Mouse (Mus musculus) adrenal gland, adult (tissue): Measurements from ENCODE around the gene Lgi1.

Experiments used
- DNase-seq, 2 experiments: peaks; one replicate each; pipeline ENCODE4 v3.0.0; 2022 to 2023; ENCODE audit warnings: low spot score in 1 of 2; ENCODE audit not compliant: inconsistent age in 2 of 2

Lgi1 gene

GRCm38 (mm10) chr19:38261351-38261750, 3.0 kb upstream of the Lgi1 start:
- DNase-seq = no peak

GRCm38 (mm10) chr19:38263829-38264504, 369 bp upstream of the Lgi1 start:
- peak; percentile 18 to 51 for DNase-seq

- no peak for DNase-seq
These were observed 1.4 kb downstream of the Lgi1 start for GRCm38 (mm10) chr19:38265767-38266166.

- DNase-seq = no peak
These were observed 3.1 kb downstream of the Lgi1 start for GRCm38 (mm10) chr19:38267469-38267868.

- no peak for DNase-seq
These were observed 6.7 kb downstream of the Lgi1 start for GRCm38 (mm10) chr19:38271071-38271470.

- no peak for DNase-seq
These were observed 9.5 kb downstream of the Lgi1 start for GRCm38 (mm10) chr19:38273820-38274219.

- no peak for DNase-seq
These were observed 10.5 kb downstream of the Lgi1 start for GRCm38 (mm10) chr19:38274747-38275421.

- DNase-seq = no peak
These were observed 11.9 kb downstream of the Lgi1 start for GRCm38 (mm10) chr19:38276226-38276625.

GRCm38 (mm10) chr19:38280242-38280641, 15.9 kb downstream of the Lgi1 start:
- DNase-seq = no peak

GRCm38 (mm10) chr19:38282407-38282806, 18.1 kb downstream of the Lgi1 start:
- DNase-seq = no peak

GRCm38 (mm10) chr19:38288556-38288955, 24.2 kb downstream of the Lgi1 start:
- DNase-seq = no peak

GRCm38 (mm10) chr19:38291432-38291831, 27.1 kb downstream of the Lgi1 start:
- DNase-seq = no peak

GRCm38 (mm10) chr19:38298018-38298626, 33.8 kb downstream of the Lgi1 start:
- no peak for DNase-seq

GRCm38 (mm10) chr19:38308116-38308515, 43.8 kb downstream of the Lgi1 start:
- DNase-seq = no peak

- DNase-seq = no peak
These were observed 50.8 kb downstream of the Lgi1 start for GRCm38 (mm10) chr19:38315099-38315498.

- no peak for DNase-seq
These were observed 52.4 kb downstream of the Lgi1 start for GRCm38 (mm10) chr19:38316602-38317313.

GRCm38 (mm10) chr19:38318308-38318707, 54.0 kb downstream of the Lgi1 start:
- no peak for DNase-seq

- DNase-seq = no peak
These were observed 54.8 kb downstream of the Lgi1 start for GRCm38 (mm10) chr19:38319168-38319567.

- no peak for DNase-seq
These were observed 56.4 kb downstream of the Lgi1 start for GRCm38 (mm10) chr19:38320651-38321188.

GRCm38 (mm10) chr19:38323726-38324125, 59.4 kb downstream of the Lgi1 start:
- DNase-seq = no peak
